Mouse (Mus musculus): ENCODE measurements around the gene Dscaml1. TPM values are rescaled to one million over a fixed set of nuclear protein-coding genes. Genes with fewer than 3 reads are reported as not detected.

The Dscaml1 gene
- polyA plus RNA-seq, 2 experiments, result not detected

- ATAC-seq (ENCODE audit: insufficient read depth), result no peak
- Histone ChIP-seq H3K4me1 (replicated peaks; ENCODE audit: control insufficient read depth in 2 of 2, insufficient read depth in 2 of 2, low read length in 1 of 2) (peaks cover 16 to 22% of the 10 kb centered on the region in 2 experiments), H3K9ac (replicated peaks) (no peak overlapping the region), H3K27ac (no peak overlapping the region), H3K27me3 (ENCODE audit: control insufficient read depth, insufficient read depth, low read length) (no peaks in the 10 kb centered on the region), H3K9me3 (ENCODE audit: control insufficient read depth, low read length) (no peaks in the 10 kb centered on the region; the same call in 1 of the 2 replicates), H3K4me3 (ENCODE audit: insufficient read depth in 1 of 2, low read depth in 2 of 2, low read length in 2 of 2) (no peak overlapping the region), H3K36me3 (replicated peaks; ENCODE audit: control insufficient read depth, insufficient read depth, low read depth) (no peaks in the 10 kb centered on the region), H3K4me2 (ENCODE audit: low read depth) (no peak overlapping the region)
- TF ChIP-seq EP300 (IDR thresholded peaks at IDR 0.05; ENCODE audit: low read depth) (no peak), CTCF (IDR thresholded peaks at IDR 0.05; ENCODE audit: low read depth) (no peak)
- 76% methylated on average over 8 of the region's 8 CpGs for WGBS (ENCODE audit: insufficient replicate concordance)
- no peak for DNase-seq (ENCODE audit: low read depth in 3 of 3, low spot score in 3 of 3)
Observed at GRCm38 (mm10) chr9:45799402-45799801, 373.0 kb downstream of the Dscaml1 start.

Other genes starting within 250 kb of the Dscaml1 start
- 0.04 TPM in 1 of 2 replicates, not detected in the other for gene BC049352, start 244.6 kb upstream of the Dscaml1 start, polyA plus RNA-seq (2012; rRNA removed)
- gene BC049352, start 244.6 kb upstream of the Dscaml1 start, polyA plus RNA-seq (2014; fragmentation: Nextera tagmentation; extraction: Ambion mirVana), result 0.11 TPM in 1 of 2 replicates, not detected in the other
- gene Tmprss4, start 222.5 kb upstream of the Dscaml1 start, polyA plus RNA-seq (2012; rRNA removed), result 0.06 and 0.12 TPM in 2 replicates
- gene Tmprss4, start 222.5 kb upstream of the Dscaml1 start, polyA plus RNA-seq (2014; fragmentation: Nextera tagmentation; extraction: Ambion mirVana), result 0.05 TPM in 1 of 2 replicates, not detected in the other
- 1.2 and 1.4 TPM in 2 replicates for gene Il10ra, start 157.5 kb upstream of the Dscaml1 start, polyA plus RNA-seq (2012; rRNA removed)
- gene Il10ra, start 157.5 kb upstream of the Dscaml1 start, polyA plus RNA-seq (2014; fragmentation: Nextera tagmentation; extraction: Ambion mirVana), result 1.2 and 1.3 TPM in 2 replicates
- gene Tmprss13, start 107.5 kb upstream of the Dscaml1 start, polyA plus RNA-seq (2012; rRNA removed), result not detected in 2 replicates
- not detected in 2 replicates for gene Tmprss13, start 107.5 kb upstream of the Dscaml1 start, polyA plus RNA-seq (2014; fragmentation: Nextera tagmentation; extraction: Ambion mirVana)
- gene Fxyd6, start 56.4 kb upstream of the Dscaml1 start, polyA plus RNA-seq (2012; rRNA removed), result 0.89 and 1.1 TPM in 2 replicates
- 0.42 and 0.72 TPM in 2 replicates for gene Fxyd6, start 56.4 kb upstream of the Dscaml1 start, polyA plus RNA-seq (2014; fragmentation: Nextera tagmentation; extraction: Ambion mirVana)
- gene Fxyd2, start 27.0 kb upstream of the Dscaml1 start, polyA plus RNA-seq (2012; rRNA removed), result 0.50 and 0.95 TPM in 2 replicates
- 0.55 and 0.76 TPM in 2 replicates for gene Fxyd2, start 27.0 kb upstream of the Dscaml1 start, polyA plus RNA-seq (2014; fragmentation: Nextera tagmentation; extraction: Ambion mirVana)